Mouse (Mus musculus) intestine, postnatal 0 days (tissue): ENCODE measurements around the gene Ctla2a. TPM values are rescaled to one million over a fixed set of nuclear protein-coding genes. Genes with fewer than 3 reads are reported as not detected.
"Not testable (repeated sequence)": the region's sequence is repeated elsewhere in the genome, so short reads cannot be mapped to it uniquely, and the experiment has no call there.

Experiments used
- ATAC-seq: fragments of 200-750 bp; cut with Nextera tagmentation; 2 replicates; pipeline ENCODE4 v1.8.0; 2017; ENCODE audit warnings: mild to moderate bottlenecking, moderate TSS enrichment, moderate library complexity
- H3K27ac ChIP-seq: fragments of 300-500 bp; sonication (generic); 2 replicates; pipeline ENCODE4 v1.5.1; 2014; ENCODE audit warnings: mild to moderate bottlenecking, low read depth, low read length, moderate library complexity
- H3K27me3 ChIP-seq: fragments of 300-500 bp; sonication (generic); replicated peaks from 2 replicates; pipeline ENCODE4 v1.6.1; 2014; ENCODE audit warnings: low read length, mixed read lengths; ENCODE audit not compliant: control insufficient read depth, insufficient read depth
- H3K36me3 ChIP-seq: fragments of 300-500 bp; sonication (generic); 2 replicates; pipeline ENCODE4 v1.6.1; 2014; ENCODE audit warnings: mild to moderate bottlenecking, moderate library complexity; ENCODE audit not compliant: control insufficient read depth, insufficient read depth
- H3K4me1 ChIP-seq: fragments of 300-500 bp; sonication (generic); replicated peaks from 2 replicates; pipeline ENCODE4 v1.6.1; 2014; ENCODE audit warnings: antibody characterized with exemption, low read length, mixed read lengths; ENCODE audit not compliant: control insufficient read depth, insufficient read depth
- H3K4me2 ChIP-seq: fragments of 300-500 bp; sonication (generic); replicated peaks from 2 replicates; pipeline ENCODE4 v1.6.1; 2014; ENCODE audit warnings: low read depth, mild to moderate bottlenecking, moderate library complexity
- H3K4me3 ChIP-seq: fragments of 300-500 bp; sonication (generic); 2 replicates; pipeline ENCODE4 v1.5.1; 2014; ENCODE audit warnings: low read depth, low read length
- H3K9ac ChIP-seq: fragments of 300-500 bp; sonication (generic); 2 replicates; pipeline ENCODE4 v1.6.1; 2014; ENCODE audit warnings: mild to moderate bottlenecking, low read depth, low read length
- H3K9me3 ChIP-seq: fragments of 300-500 bp; sonication (generic); 2 replicates; pipeline ENCODE4 v1.6.1; 2016; ENCODE audit warnings: mixed run types; ENCODE audit not compliant: control insufficient read depth
- CTCF ChIP-seq: sonication (generic); IDR thresholded peaks from 2 replicates; pipeline ENCODE4 v1.5.1; 2016; ENCODE audit warnings: low read depth, mild to moderate bottlenecking, control low read depth, antibody characterized with exemption, moderate library complexity
- WGBS: fragments of 180-500 bp; shearing (Covaris S2); extraction: QIAGEN DNeasy Blood & Tissue Kit; methylation state at CpG from one replicate; pipeline ENCODE4 v1.1.7; 2014; 5-methylcytosine and 5-hydroxymethylcytosine counted together
- polyA plus RNA-seq: library from polyadenylated mRNA; unstranded; fragments of >200 nt; fragmentation: Nextera tagmentation; extraction: Ambion mirVana; gene quantifications from 2 replicates; pipeline ENCODE4 v1.2.1, GENCODE M21; 2015

Gene Ctla2a
- polyA plus RNA-seq, 1 experiment from 2014 or later, result 30.2 TPM

DNA sequence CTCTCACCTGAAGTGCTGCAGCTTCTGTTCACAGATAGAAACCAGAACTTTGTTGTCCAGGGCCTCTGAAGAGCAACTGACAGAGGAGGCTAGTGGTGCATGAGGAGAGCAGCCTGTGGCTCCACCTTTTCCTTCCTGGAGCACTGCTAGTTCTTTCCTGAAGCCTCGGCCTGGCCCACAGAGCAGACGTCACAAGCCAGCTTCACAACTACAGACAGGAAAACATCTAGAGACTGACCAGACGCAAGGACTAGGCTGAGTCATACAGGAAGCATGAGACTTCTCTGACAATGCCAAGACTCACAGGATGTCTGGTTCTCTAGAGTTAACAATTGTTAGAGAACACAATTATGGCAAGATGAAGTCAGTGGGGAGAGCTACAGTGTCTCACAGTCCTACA is 39.1 kb downstream of the Ctla2a start, which contains the start of gene Ctla2b:
TSS of gene Ctla2b (minus strand) at position 120 of the 400 bp plus-strand sequence.
- H3K36me3 ChIP-seq, result no peaks in the 10 kb centered on the region
- no peaks in the 10 kb centered on the region for H3K4me1 ChIP-seq
- H3K4me2 ChIP-seq, result no peak within 1 kb of the TSS
- no peak within 1 kb of the TSS for H3K4me3 ChIP-seq
- H3K27me3 ChIP-seq, result no peaks in the 10 kb centered on the region
- no peak within 1 kb of the TSS for H3K9ac ChIP-seq
- TF ChIP-seq CTCF, result no peak
- H3K27ac ChIP-seq, result no peak within 1 kb of the TSS
- H3K9me3 ChIP-seq, result no peaks in the 10 kb centered on the region
- no peak for ATAC-seq
- WGBS, result 62% methylated on average over 3 of the region's 3 CpGs

DNA sequence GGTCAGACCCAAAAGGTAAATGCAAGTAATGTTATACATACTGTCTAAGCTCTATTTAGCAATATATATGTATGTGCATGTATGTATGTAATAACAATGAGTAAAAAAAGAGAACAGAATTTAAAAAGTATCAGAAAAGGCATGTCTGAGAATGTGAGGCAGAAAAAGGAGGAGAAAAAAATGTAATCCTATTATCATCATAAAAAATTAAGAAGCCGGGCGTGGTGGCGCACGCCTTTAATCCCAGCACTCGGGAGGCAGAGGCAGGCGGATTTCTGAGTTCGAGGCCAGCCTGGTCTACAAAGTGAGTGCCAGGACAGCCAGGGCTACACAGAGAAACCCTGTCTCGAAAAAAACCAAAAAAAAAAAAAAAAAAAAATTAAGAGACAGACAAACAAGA is 39.6 kb downstream of the Ctla2a start, which contains the start of gene Gm49392:
TSS of gene Gm49392 (minus strand) at position 101 of the 400 bp plus-strand sequence.
- not testable (repeated sequence) for H3K9me3 ChIP-seq, H3K27ac ChIP-seq, H3K4me2 ChIP-seq, H3K4me1 ChIP-seq, ATAC-seq, H3K27me3 ChIP-seq, H3K36me3 ChIP-seq, H3K4me3 ChIP-seq, H3K9ac ChIP-seq
- WGBS, result 87% methylated on average over 8 of the region's 8 CpGs

- ATAC-seq, result no peak
- H3K4me3 ChIP-seq, result no peak overlapping the region
- H3K4me2 ChIP-seq, result no peak overlapping the region
- no peak overlapping the region for H3K9ac ChIP-seq
- H3K36me3 ChIP-seq, result no peaks in the 10 kb centered on the region
- no peaks in the 10 kb centered on the region for H3K9me3 ChIP-seq
- no peaks in the 10 kb centered on the region for H3K4me1 ChIP-seq
- no peak overlapping the region for H3K27ac ChIP-seq
- no peaks in the 10 kb centered on the region for H3K27me3 ChIP-seq
- TF ChIP-seq CTCF, result no peak
These were observed 40.8 kb downstream of the Ctla2a start for GRCm38 (mm10) chr13:60895406-60896160.

DNA sequence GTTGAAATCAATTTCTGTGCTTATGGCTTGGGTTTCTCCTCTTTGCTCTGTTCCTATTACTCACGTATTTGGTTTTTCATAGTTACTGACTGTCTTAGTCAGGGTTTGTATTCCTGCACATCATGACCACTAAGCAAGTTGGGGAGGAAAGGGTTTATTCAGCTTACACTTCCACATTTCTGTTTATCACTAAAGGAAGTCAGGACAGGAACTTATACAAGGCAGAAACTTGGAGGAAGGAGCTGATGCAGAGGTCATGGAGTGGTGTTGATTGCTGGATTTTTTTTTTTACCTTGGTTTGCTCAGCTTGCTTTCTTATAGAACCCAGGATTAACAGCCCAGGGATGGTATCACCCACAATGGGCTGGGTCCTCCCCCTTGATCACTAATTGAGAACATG is 44.1 kb downstream of the Ctla2a start:
- H3K4me2 ChIP-seq, result no peak overlapping the region
- H3K36me3 ChIP-seq, result no peaks in the 10 kb centered on the region
- no peak overlapping the region for H3K27ac ChIP-seq
- H3K27me3 ChIP-seq, result no peaks in the 10 kb centered on the region
- no peak for ATAC-seq
- H3K4me1 ChIP-seq, result no peaks in the 10 kb centered on the region
- WGBS, result 92% methylated on average over 1 of the region's 1 CpGs
- H3K9me3 ChIP-seq, result no peaks in the 10 kb centered on the region
- TF ChIP-seq CTCF, result no peak
- no peak overlapping the region for H3K9ac ChIP-seq
- H3K4me3 ChIP-seq, result no peak overlapping the region

Other genes with a start within 250 kb of the Ctla2a start
- not detected in 2 replicates for gene BC051665, start 150.3 kb downstream of the Ctla2a start, polyA plus RNA-seq
- not detected in 2 replicates for gene Ctsll3, start 133.8 kb downstream of the Ctla2a start, polyA plus RNA-seq
- 0.26 TPM in 1 of 2 replicates, not detected in the other for gene 4930486L24Rik, start 72.2 kb downstream of the Ctla2a start, polyA plus RNA-seq
- gene Gm49392, start 39.7 kb downstream of the Ctla2a start, polyA plus RNA-seq, result 0.38 TPM in 1 of 2 replicates, not detected in the other
- gene Ctla2b, start 39.2 kb downstream of the Ctla2a start, polyA plus RNA-seq, result 1.2 and 1.4 TPM in 2 replicates
- gene Tpbpb, start 31.7 kb downstream of the Ctla2a start, polyA plus RNA-seq, result not detected in 2 replicates
- gene Gm49393, start 1.0 kb downstream of the Ctla2a start, polyA plus RNA-seq, result not detected in 2 replicates
- gene Gm49391, start 54 bp downstream of the Ctla2a start, polyA plus RNA-seq, result 0.88 and 1.9 TPM in 2 replicates
- not detected in 2 replicates for gene Tpbpa, start 5.4 kb upstream of the Ctla2a start, polyA plus RNA-seq
- not detected in 2 replicates for gene Ctsj, start 69.3 kb upstream of the Ctla2a start, polyA plus RNA-seq
- gene Ctsq, start 104.0 kb upstream of the Ctla2a start, polyA plus RNA-seq, result not detected in 2 replicates
- not detected in 2 replicates for gene Ctsr, start 227.6 kb upstream of the Ctla2a start, polyA plus RNA-seq